Mouse (Mus musculus): ENCODE measurements around the gene Adcy1.

The Adcy1 gene

GRCm38 (mm10) chr11:7192710-7193109 lies 129.4 kb downstream of the Adcy1 start:
- DNase-seq = no peak

GRCm38 (mm10) chr11:7193134-7193533 lies 129.8 kb downstream of the Adcy1 start:
- DNase-seq = no peak

- no peak for DNase-seq
These were observed 131.4 kb downstream of the Adcy1 start for GRCm38 (mm10) chr11:7194432-7195311.

- DNase-seq = no peak
These were observed 132.0 kb downstream of the Adcy1 start for GRCm38 (mm10) chr11:7195312-7195685.

GRCm38 (mm10) chr11:7197491-7197941 lies 134.2 kb downstream of the Adcy1 start, which contains the start of gene Igfbp1:
TSS of gene Igfbp1 (plus strand) at chr11:7197782.
- no peak for DNase-seq

- no peak for DNase-seq
These were observed 134.7 kb downstream of the Adcy1 start for GRCm38 (mm10) chr11:7198006-7198405.

GRCm38 (mm10) chr11:7198481-7199256 lies 135.4 kb downstream of the Adcy1 start:
- no peak for DNase-seq

- DNase-seq = peak; percentile 65
These were observed 136.6 kb downstream of the Adcy1 start for GRCm38 (mm10) chr11:7199736-7200392.

- DNase-seq = no peak
These were observed 137.1 kb downstream of the Adcy1 start for GRCm38 (mm10) chr11:7200393-7200783.

GRCm38 (mm10) chr11:7202206-7202605 lies 138.9 kb downstream of the Adcy1 start:
- no peak for DNase-seq

GRCm38 (mm10) chr11:7203846-7204245 lies 140.6 kb downstream of the Adcy1 start:
- DNase-seq = no peak

GRCm38 (mm10) chr11:7210343-7210742 lies 147.1 kb downstream of the Adcy1 start:
- peak; percentile 81 for DNase-seq

GRCm38 (mm10) chr11:7211211-7211610 lies 147.9 kb downstream of the Adcy1 start:
- DNase-seq = no peak

GRCm38 (mm10) chr11:7212126-7212798 lies 149.0 kb downstream of the Adcy1 start:
- DNase-seq = no peak

GRCm38 (mm10) chr11:7213161-7213500 lies 149.8 kb downstream of the Adcy1 start:
- no peak for DNase-seq

GRCm38 (mm10) chr11:7213501-7214341 lies 150.4 kb downstream of the Adcy1 start, which contains the start of gene Igfbp3:
TSS of gene Igfbp3 (minus strand) at chr11:7213923.
- peak; percentile 51 for DNase-seq

- DNase-seq = no peak
These were observed 151.0 kb downstream of the Adcy1 start for GRCm38 (mm10) chr11:7214342-7214660.

- DNase-seq = no peak
These were observed 151.5 kb downstream of the Adcy1 start for GRCm38 (mm10) chr11:7214761-7215160.

GRCm38 (mm10) chr11:7215703-7216102 lies 152.4 kb downstream of the Adcy1 start:
- peak; percentile 79 for DNase-seq

- DNase-seq = peak; percentile 60
These were observed 158.5 kb downstream of the Adcy1 start for GRCm38 (mm10) chr11:7221826-7222225.

GRCm38 (mm10) chr11:7226200-7226599 lies 162.9 kb downstream of the Adcy1 start:
- no peak for DNase-seq

All from thymus, postnatal 4 days (tissue).